Mouse (Mus musculus): ENCODE data around the gene Sgf29. TPM values are rescaled to one million over a fixed set of nuclear protein-coding genes. Genes with fewer than 3 reads are reported as not detected.
A peak's percentile ranks its signal among the peaks of the same experiment; 100 is the strongest.

Sgf29 gene
- total and polyA plus RNA-seq, 3 experiments, result 21.6 to 25.5 (median 23.4) TPM

GRCm38 (mm10) chr7:126704121-126704980 is 55.2 kb downstream of the Sgf29 start:
- H3K4me3 ChIP-seq, result peak overlapping the region; percentile 35; the same call in 1 of the 2 replicates
- no peaks in the 10 kb centered on the region for H3K79me2 ChIP-seq (replicated peaks; ENCODE audit: control insufficient read depth, insufficient read depth, low read length)
- peak overlapping the region; percentile 28; the same call in 1 of the 2 replicates for H3K27ac ChIP-seq
- peak overlapping the region; percentile 51 for H3K9ac ChIP-seq (ENCODE audit: low read depth, low read length)
- intact Hi-C loops (cut with DNase I), result no loop called here
- peak; percentile 80 to 87 for DNase-seq
- TF ChIP-seq EP300 (IDR thresholded peaks at IDR 0.05; ENCODE audit: insufficient read depth, low read depth, low read length), result no peak
- TF ChIP-seq CTCF (IDR thresholded peaks at IDR 0.05), result no peak
- peak; percentile 59; the same call in 1 of the 2 replicates for TF ChIP-seq POLR2A (IDR thresholded peaks at IDR 0.05; ENCODE audit: insufficient read depth, low read depth, low read length)
- H3K4me1 ChIP-seq (ENCODE audit: control insufficient read depth, insufficient read depth, low read length), result peaks cover 5% of the 10 kb centered on the region; the same call in 1 of the 2 replicates
- H3K27me3 ChIP-seq (ENCODE audit: control insufficient read depth, insufficient read depth, low read length), result peaks cover 3% of the 10 kb centered on the region
- 3% methylated on average over 39 of the region's 39 CpGs for WGBS
- no peaks in the 10 kb centered on the region for H3K36me3 ChIP-seq (ENCODE audit: control insufficient read depth, insufficient read depth, low read length)

GRCm38 (mm10) chr7:126707442-126708174 is 58.5 kb downstream of the Sgf29 start, which contains the start of gene Coro1a:
Coro1a (minus strand) TSS chr7:126707787.
- WGBS, result 79% methylated on average over 19 of the region's 19 CpGs
- H3K27ac ChIP-seq, result no peak within 1 kb of the TSS
- intact Hi-C loops (cut with DNase I), result no loop called here

DNA sequence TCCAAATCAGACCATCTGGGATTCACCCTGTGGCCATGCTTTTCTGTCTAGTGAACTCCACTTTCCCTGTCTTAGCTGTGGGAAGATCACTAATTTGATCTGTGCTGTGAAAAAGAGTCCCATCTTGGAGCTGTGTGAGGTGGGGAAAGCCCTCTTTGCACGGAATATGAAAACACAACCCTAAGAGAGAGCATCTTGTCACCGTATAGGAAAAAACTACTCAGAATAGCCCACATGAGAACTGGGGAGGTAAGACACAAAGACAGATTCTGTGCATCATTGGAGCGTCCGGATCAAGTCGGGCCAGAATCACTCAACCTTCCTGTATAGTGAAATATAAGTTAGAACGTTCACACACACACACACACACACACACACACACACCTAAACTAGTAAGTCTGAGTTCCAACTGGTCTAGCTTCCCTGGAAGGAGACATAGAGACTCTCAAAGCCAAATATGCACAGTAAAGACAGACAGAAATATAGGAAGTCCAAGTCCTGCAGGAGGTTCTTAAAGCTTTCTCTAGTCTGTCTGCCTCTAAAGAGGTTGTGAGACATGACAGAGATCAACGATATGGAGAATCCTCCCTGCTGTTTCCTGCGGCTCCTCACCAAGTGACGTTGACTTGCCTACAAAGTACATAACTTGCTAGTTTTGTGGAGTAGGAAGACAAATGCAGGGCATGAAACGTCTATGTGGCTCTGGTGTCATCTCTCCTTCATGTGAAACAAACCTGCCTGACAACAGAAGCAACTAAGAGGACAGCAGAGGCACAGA is 59.3 kb downstream of the Sgf29 start:
- Histone ChIP-seq H3K4me3 (no peak overlapping the region), H3K9ac (ENCODE audit: low read depth, low read length) (no peak overlapping the region), H3K4me1 (ENCODE audit: control insufficient read depth, insufficient read depth, low read length) (no peaks in the 10 kb centered on the region), H3K79me2 (replicated peaks; ENCODE audit: control insufficient read depth, insufficient read depth, low read length) (no peaks in the 10 kb centered on the region), H3K27me3 (ENCODE audit: control insufficient read depth, insufficient read depth, low read length) (peaks cover 3% of the 10 kb centered on the region), H3K27ac (no peak overlapping the region), H3K36me3 (ENCODE audit: control insufficient read depth, insufficient read depth, low read length) (no peaks in the 10 kb centered on the region)
- TF ChIP-seq POLR2A (IDR thresholded peaks at IDR 0.05; ENCODE audit: insufficient read depth, low read depth, low read length) (no peak), CTCF (IDR thresholded peaks at IDR 0.05) (no peak), EP300 (IDR thresholded peaks at IDR 0.05; ENCODE audit: insufficient read depth, low read depth, low read length) (no peak)
- intact Hi-C loops (cut with DNase I), result no loop called here
- WGBS, result 77% methylated on average over 10 of the region's 10 CpGs
- DNase-seq, result no peak

More at GRCm38 (mm10) chr7:126707442-126708174, 58.5 kb downstream of the Sgf29 start, which contains the start of gene Coro1a:
- Histone ChIP-seq H3K4me3 (no peak within 1 kb of the TSS), H3K9ac (ENCODE audit: low read depth, low read length) (no peak within 1 kb of the TSS), H3K27me3 (ENCODE audit: control insufficient read depth, insufficient read depth, low read length) (peaks cover 3% of the 10 kb centered on the region), H3K36me3 (ENCODE audit: control insufficient read depth, insufficient read depth, low read length) (no peaks in the 10 kb centered on the region), H3K79me2 (replicated peaks; ENCODE audit: control insufficient read depth, insufficient read depth, low read length) (no peaks in the 10 kb centered on the region), H3K4me1 (ENCODE audit: control insufficient read depth, insufficient read depth, low read length) (no peaks in the 10 kb centered on the region)
- DNase-seq, result no peak
- no peak for TF ChIP-seq EP300 (IDR thresholded peaks at IDR 0.05; ENCODE audit: insufficient read depth, low read depth, low read length)
- no peak for TF ChIP-seq POLR2A (IDR thresholded peaks at IDR 0.05; ENCODE audit: insufficient read depth, low read depth, low read length)
- no peak for TF ChIP-seq CTCF (IDR thresholded peaks at IDR 0.05)

GRCm38 (mm10) chr7:126710266-126710665 is 61.2 kb downstream of the Sgf29 start:
- H3K27ac ChIP-seq, result no peak overlapping the region
- H3K36me3 ChIP-seq (ENCODE audit: control insufficient read depth, insufficient read depth, low read length), result no peaks in the 10 kb centered on the region
- TF ChIP-seq POLR2A (IDR thresholded peaks at IDR 0.05; ENCODE audit: insufficient read depth, low read depth, low read length) (no peak), CTCF (IDR thresholded peaks at IDR 0.05) (no peak), EP300 (IDR thresholded peaks at IDR 0.05; ENCODE audit: insufficient read depth, low read depth, low read length) (no peak)
- intact Hi-C loops (cut with DNase I), result no loop called here
- no peak for DNase-seq
- H3K27me3 ChIP-seq (ENCODE audit: control insufficient read depth, insufficient read depth, low read length), result no peaks in the 10 kb centered on the region
- H3K4me1 ChIP-seq (ENCODE audit: control insufficient read depth, insufficient read depth, low read length), result no peaks in the 10 kb centered on the region
- 67% methylated on average over 4 of the region's 4 CpGs for WGBS
- H3K9ac ChIP-seq (ENCODE audit: low read depth, low read length), result no peak overlapping the region
- no peaks in the 10 kb centered on the region for H3K79me2 ChIP-seq (replicated peaks; ENCODE audit: control insufficient read depth, insufficient read depth, low read length)
- no peak overlapping the region for H3K4me3 ChIP-seq

GRCm38 (mm10) chr7:126711910-126712309 is 62.8 kb downstream of the Sgf29 start:
- TF ChIP-seq CTCF (IDR thresholded peaks at IDR 0.05), result no peak
- no peak for TF ChIP-seq POLR2A (IDR thresholded peaks at IDR 0.05; ENCODE audit: insufficient read depth, low read depth, low read length)
- TF ChIP-seq EP300 (IDR thresholded peaks at IDR 0.05; ENCODE audit: insufficient read depth, low read depth, low read length), result no peak

More at GRCm38 (mm10) chr7:126711910-126712309, 62.8 kb downstream of the Sgf29 start:
- Histone ChIP-seq H3K36me3 (ENCODE audit: control insufficient read depth, insufficient read depth, low read length) (no peaks in the 10 kb centered on the region), H3K4me3 (no peak overlapping the region), H3K79me2 (replicated peaks; ENCODE audit: control insufficient read depth, insufficient read depth, low read length) (no peaks in the 10 kb centered on the region), H3K4me1 (ENCODE audit: control insufficient read depth, insufficient read depth, low read length) (no peaks in the 10 kb centered on the region), H3K27me3 (ENCODE audit: control insufficient read depth, insufficient read depth, low read length) (no peaks in the 10 kb centered on the region), H3K9ac (ENCODE audit: low read depth, low read length) (no peak overlapping the region), H3K27ac (no peak overlapping the region)
- intact Hi-C loops (cut with DNase I), result no loop called here
- DNase-seq, result no peak
- WGBS, result 74% methylated on average over 3 of the region's 3 CpGs
